10 mouse cellular contexts compared by ENCODE assay signal in genomic region chr19:46516667-46517528, GRCm38 (mm10). TPM values are rescaled to one million over a fixed set of nuclear protein-coding genes. Genes with fewer than 3 reads are reported as not detected.
DNase-seq lines count a peak whose midpoint lies in the region; ATAC-seq and TF ChIP-seq lines count a peak whose summit lies in the region.
"Had no signal": no experiment of that assay in that cellular context is flagged by ENCODE, and none has a peak within 500 bp of the region (broad histone marks: within the 10 kb centered on the region; RNA-seq: fewer than 3 reads in every experiment).

No protein-coding gene starts in this region.

- H3K9me3 ChIP-seq in hindbrain, embryonic 12.5 days (replicated peaks), result no peaks in the 10 kb centered on the region

- DNase-seq in kidney, adult 2 months, result no peak
- DNase-seq in kidney, adult 18-20 months, result no peak
- DNase-seq in naive thymus-derived CD4-positive, alpha-beta T cell, adult 2 months (ENCODE audit: low read depth), result peak; percentile 21
- DNase-seq in right cerebral cortex, postnatal 25 days, result no peak
- no peak for DNase-seq in heart, postnatal 4 days
- DNase-seq in gastrocnemius, postnatal 36 days, result no peak
- DNase-seq: gastrocnemius, postnatal 14 days had no signal

- intact Hi-C loops in gastrocnemius, postnatal 36 days (cut with DNase I), result no loop called here

- no peak overlapping the region for H3K9ac ChIP-seq in hindbrain, embryonic 12.5 days

- H3K27ac ChIP-seq in kidney, adult 2 months (ENCODE audit: insufficient read depth, low read depth, low read length), result peak overlapping the region; percentile 47
- peak overlapping the region; percentile 74; the same call in 1 of the 2 replicates for H3K27ac ChIP-seq in hindbrain, embryonic 12.5 days

- no peak for TF ChIP-seq POLR2A in kidney, adult 2 months (IDR thresholded peaks at IDR 0.05; ENCODE audit: low read depth, low read length)

- ATAC-seq in activated CD4-positive, CD25-positive, alpha-beta regulatory T cell, adult 4 months, result peak; percentile 17
- ATAC-seq in hindbrain, embryonic 12.5 days (ENCODE audit: low FRiP score), result no peak
- ATAC-seq: Patski had no signal

- H3K36me3 ChIP-seq in kidney, adult 2 months (ENCODE audit: control insufficient read depth, insufficient read depth, low read length), result 0 out of 2 replicates have a peak, but pooled peaks cover 6% of the 10 kb centered on the region
- H3K36me3 ChIP-seq in hindbrain, embryonic 12.5 days, result peaks cover 46% of the 10 kb centered on the region

- TF ChIP-seq CTCF in kidney, adult 2 months (conservative IDR thresholded peaks at IDR 0.05; ENCODE audit: insufficient read depth, insufficient read length, low read depth, low read length), result no peak

- no peaks in the 10 kb centered on the region for H3K27me3 ChIP-seq in kidney, adult 2 months (replicated peaks; ENCODE audit: control insufficient read depth, insufficient read depth, low read length)
- H3K27me3 ChIP-seq in hindbrain, embryonic 12.5 days, result no peaks in the 10 kb centered on the region
- H3K27me3 ChIP-seq: Patski had no signal

- no peak overlapping the region for H3K4me3 ChIP-seq in kidney, adult 2 months (ENCODE audit: insufficient read depth, low read depth, low read length)
- H3K4me3 ChIP-seq in hindbrain, embryonic 12.5 days, result no peak overlapping the region

- WGBS in kidney, adult 2 months, result 69% methylated on average over 3 of the region's 3 CpGs
- WGBS in hindbrain, embryonic 12.5 days, result 51% methylated on average over 3 of the region's 3 CpGs

- peaks cover 17% of the 10 kb centered on the region for H3K4me1 ChIP-seq in kidney, adult 2 months (ENCODE audit: control insufficient read depth, insufficient read depth, low read length)
- peaks cover 31% of the 10 kb centered on the region for H3K4me1 ChIP-seq in hindbrain, embryonic 12.5 days

- no peak overlapping the region for H3K4me2 ChIP-seq in hindbrain, embryonic 12.5 days (replicated peaks)

RNA-seq across cellular contexts. Expression of gene Trim8, which starts 15.4 kb away (rescaled TPM):
- 41.3 and 43.6 TPM in 2 replicates for polyA plus RNA-seq in kidney, adult 2 months (2012; rRNA removed)
- polyA plus RNA-seq in activated CD4-positive, CD25-positive, alpha-beta regulatory T cell, adult 4 months (2017; shearing (Covaris generic)), result 10 to 100 TPM; 15.8 to 21.3 TPM
- 41.8 and 44.7 TPM in 2 replicates for polyA plus RNA-seq in hindbrain, embryonic 12.5 days (2016; fragmentation: Nextera tagmentation; extraction: Ambion mirVana)
- 10 to 100 TPM; 50.1 to 53.8 TPM for total RNA-seq in heart, postnatal 4 days (2021)
- 10 to 100 TPM; 19.0 to 19.2 TPM for total RNA-seq in gastrocnemius, postnatal 36 days (2021)

RNA-seq across cellular contexts. Expression of gene Arl3, which starts 56.1 kb away (rescaled TPM):
- polyA plus RNA-seq in kidney, adult 2 months (2012; rRNA removed), result 52.5 and 62.8 TPM in 2 replicates
- 10 to 100 TPM; 22.1 to 24.5 TPM for polyA plus RNA-seq in activated CD4-positive, CD25-positive, alpha-beta regulatory T cell, adult 4 months (2017; shearing (Covaris generic))
- 190 and 196 TPM in 2 replicates for polyA plus RNA-seq in hindbrain, embryonic 12.5 days (2016; fragmentation: Nextera tagmentation; extraction: Ambion mirVana)
- 10 to 100 TPM; 29.6 to 31.1 TPM for total RNA-seq in heart, postnatal 4 days (2021)
- total RNA-seq in gastrocnemius, postnatal 36 days (2021), result 10 to 100 TPM; 44.6 to 60.8 TPM

RNA-seq across cellular contexts. Expression of gene Sfxn2, which starts 56.3 kb away (rescaled TPM):
- polyA plus RNA-seq in kidney, adult 2 months (2012; rRNA removed), result 18.9 and 23.0 TPM in 2 replicates
- polyA plus RNA-seq in activated CD4-positive, CD25-positive, alpha-beta regulatory T cell, adult 4 months (2017; shearing (Covaris generic)), result 1 to 10 TPM; 4.3 to 6.9 TPM
- 14.6 and 15.0 TPM in 2 replicates for polyA plus RNA-seq in hindbrain, embryonic 12.5 days (2016; fragmentation: Nextera tagmentation; extraction: Ambion mirVana)
- total RNA-seq in heart, postnatal 4 days (2021), result 1 to 10 TPM; 4.6 to 6.4 TPM
- total RNA-seq in gastrocnemius, postnatal 36 days (2021), result 1 to 10 TPM; 2.7 to 4.1 TPM
